Mouse (Mus musculus) heart, embryonic 14.5 days (tissue): ENCODE data around the gene Man2a1. TPM values are rescaled to one million over a fixed set of nuclear protein-coding genes. Genes with fewer than 3 reads are reported as not detected.

Source experiments
- ATAC-seq: fragments of 200-750 bp; cut with Nextera tagmentation; 2 replicates; pipeline ENCODE4 v1.8.0; 2017; ENCODE audit warnings: low read depth, moderate TSS enrichment; ENCODE audit not compliant: insufficient number of reproducible peaks, insufficient read depth, low FRiP score
- H3K27ac ChIP-seq, 2 experiments: fragments of 200-500 bp in 1 of 2; fragments of 300-500 bp in 1 of 2; sonication (generic) in 1 of 2; replicated peaks in 1 of 2; 2 replicates each; pipeline ENCODE4 v1.5.1; 2012 to 2014; ENCODE audit warnings: low read depth in 2 of 2, low read length in 2 of 2, control low read depth in 1 of 2, mild to moderate bottlenecking in 1 of 2, mixed read lengths in 1 of 2; ENCODE audit not compliant: control insufficient read depth in 1 of 2, insufficient read depth in 1 of 2
- H3K27me3 ChIP-seq: fragments of 300-500 bp; sonication (generic); 2 replicates; pipeline ENCODE4 v1.6.1; 2014; ENCODE audit warnings: mild to moderate bottlenecking, low read length, control low read depth; ENCODE audit not compliant: control insufficient read depth, insufficient read depth
- H3K36me3 ChIP-seq: fragments of 300-500 bp; sonication (generic); 2 replicates; pipeline ENCODE4 v1.6.1; 2014; ENCODE audit warnings: mild to moderate bottlenecking, control low read depth, low read length, mixed read lengths; ENCODE audit not compliant: control insufficient read depth, insufficient read depth
- H3K4me1 ChIP-seq, 2 experiments: fragments of 200-500 bp in 1 of 2; fragments of 300-500 bp in 1 of 2; sonication (generic) in 1 of 2; 2 replicates each; pipeline ENCODE4 v1.6.1; 2012 to 2014; ENCODE audit warnings: low read length in 2 of 2, control low read depth in 1 of 2, mixed read lengths in 1 of 2; ENCODE audit not compliant: control insufficient read depth in 2 of 2, insufficient read depth in 2 of 2
- H3K4me2 ChIP-seq: fragments of 300-500 bp; sonication (generic); 2 replicates; pipeline ENCODE4 v1.6.1; 2014; ENCODE audit warnings: mild to moderate bottlenecking, low read length
- H3K4me3 ChIP-seq, 2 experiments: fragments of 200-500 bp in 1 of 2; fragments of 300-500 bp in 1 of 2; sonication (generic) in 1 of 2; 2 replicates each; pipeline ENCODE4 v1.5.1; 2012 to 2014; ENCODE audit warnings: low read length in 2 of 2, mild to moderate bottlenecking in 2 of 2, control low read depth in 1 of 2, low read depth in 1 of 2, moderate library complexity in 1 of 2; ENCODE audit not compliant: control insufficient read depth in 1 of 2, insufficient read depth in 1 of 2
- H3K9ac ChIP-seq: fragments of 300-500 bp; sonication (generic); 2 replicates; pipeline ENCODE4 v1.6.1; 2014; ENCODE audit warnings: mild to moderate bottlenecking, low read length
- H3K9me3 ChIP-seq: fragments of 300-500 bp; sonication (generic); 2 replicates; pipeline ENCODE4 v1.6.1; 2016; ENCODE audit warnings: low read length, control low read depth; ENCODE audit not compliant: control insufficient read depth
- WGBS: fragments of 180-500 bp; shearing (Covaris S2); extraction: QIAGEN DNeasy Blood & Tissue Kit; methylation state at CpG from one replicate; pipeline ENCODE4 v1.1.7; 2014; 5-methylcytosine and 5-hydroxymethylcytosine counted together
- polyA plus RNA-seq: library from polyadenylated mRNA; unstranded; fragments of >200 nt; fragmentation: Nextera tagmentation; extraction: Ambion mirVana; gene quantifications from 2 replicates; pipeline ENCODE4 v1.2.1, GENCODE M21; 2014

Man2a1 gene
- polyA plus RNA-seq, 1 experiment from 2014 or later, result 5.7 TPM

DNA sequence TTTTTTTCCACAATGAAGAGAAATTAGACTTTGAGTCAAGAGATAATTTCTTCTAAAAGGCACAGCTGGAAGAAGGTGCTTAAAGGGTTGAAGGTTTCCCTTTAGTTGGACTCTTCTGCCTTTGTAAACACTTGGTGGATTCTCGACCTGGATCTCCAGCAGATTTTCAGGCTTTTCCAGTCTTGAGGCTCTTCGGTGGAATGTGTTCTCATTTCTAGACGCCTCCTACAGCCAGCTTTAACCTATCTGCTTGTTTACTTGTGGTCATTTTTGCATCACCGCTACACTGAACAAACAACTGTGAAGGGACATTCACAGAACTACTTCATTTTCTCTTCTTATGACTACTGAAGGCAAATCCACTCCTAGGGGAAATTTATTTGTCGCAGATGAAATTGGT, 173.7 kb downstream of the Man2a1 start:
- Histone ChIP-seq H3K9ac (no peak overlapping the region), H3K4me1 (no peaks in the 10 kb centered on the region), H3K36me3 (no peaks in the 10 kb centered on the region), H3K4me3 (no peak overlapping the region), H3K27ac (no peak overlapping the region), H3K27me3 (no peaks in the 10 kb centered on the region), H3K4me2 (no peak overlapping the region), H3K9me3 (no peaks in the 10 kb centered on the region)
- ATAC-seq, result no peak
- WGBS, result 83% methylated on average over 5 of the region's 5 CpGs

DNA sequence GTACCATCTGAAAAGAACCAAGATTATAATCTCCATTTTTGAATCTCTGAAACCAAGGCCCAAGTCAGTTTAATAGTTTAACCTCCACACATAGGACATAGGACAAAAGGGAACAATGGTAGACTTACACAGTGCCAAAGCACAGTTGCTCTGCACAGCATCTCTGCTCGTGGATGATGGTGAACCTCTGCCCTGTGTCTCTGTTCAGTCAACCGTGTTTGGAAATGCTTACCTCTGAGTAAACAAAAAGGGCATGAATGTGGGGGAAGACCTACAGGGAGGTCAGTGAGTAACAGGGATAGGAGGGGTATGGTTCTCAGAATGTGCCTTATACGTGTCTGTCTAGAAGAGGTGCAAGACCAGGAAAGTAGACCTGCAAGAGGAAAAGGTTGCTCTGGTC, 177.8 kb downstream of the Man2a1 start:
- H3K4me2 ChIP-seq, result no peak overlapping the region
- H3K4me3 ChIP-seq, result no peak overlapping the region
- no peak overlapping the region for H3K9ac ChIP-seq
- H3K27ac ChIP-seq, result no peak overlapping the region
- no peaks in the 10 kb centered on the region for H3K4me1 ChIP-seq
- no peaks in the 10 kb centered on the region for H3K9me3 ChIP-seq
- H3K27me3 ChIP-seq, result no peaks in the 10 kb centered on the region
- 81% methylated on average over 3 of the region's 3 CpGs for WGBS
- no peak for ATAC-seq
- H3K36me3 ChIP-seq, result no peaks in the 10 kb centered on the region

DNA sequence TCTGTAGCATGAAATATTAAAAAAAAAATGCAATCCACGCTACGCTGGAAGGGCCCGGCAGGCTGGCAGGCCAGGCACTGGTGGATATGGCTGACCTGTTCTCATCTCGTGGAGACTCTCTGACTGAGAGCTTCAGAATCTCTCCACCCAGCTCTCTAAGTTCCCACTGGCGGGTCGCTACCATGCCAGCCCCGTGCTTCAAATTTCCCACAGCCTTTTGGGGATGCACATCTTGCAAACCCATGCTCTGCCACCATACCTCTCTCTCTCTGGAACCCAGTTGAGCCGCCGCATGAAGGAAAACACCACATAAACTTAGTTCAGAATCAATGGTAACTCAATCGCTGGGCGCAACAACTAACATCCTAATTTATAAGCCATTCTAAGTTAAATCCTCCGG, 178.2 kb downstream of the Man2a1 start:
- no peak for ATAC-seq
- WGBS, result 89% methylated on average over 12 of the region's 12 CpGs
- H3K36me3 ChIP-seq, result no peaks in the 10 kb centered on the region
- H3K9ac ChIP-seq, result no peak overlapping the region
- no peaks in the 10 kb centered on the region for H3K4me1 ChIP-seq
- H3K27me3 ChIP-seq, result no peaks in the 10 kb centered on the region
- H3K4me3 ChIP-seq, result no peak overlapping the region
- H3K4me2 ChIP-seq, result no peak overlapping the region
- H3K27ac ChIP-seq, result no peak overlapping the region
- H3K9me3 ChIP-seq, result no peaks in the 10 kb centered on the region

DNA sequence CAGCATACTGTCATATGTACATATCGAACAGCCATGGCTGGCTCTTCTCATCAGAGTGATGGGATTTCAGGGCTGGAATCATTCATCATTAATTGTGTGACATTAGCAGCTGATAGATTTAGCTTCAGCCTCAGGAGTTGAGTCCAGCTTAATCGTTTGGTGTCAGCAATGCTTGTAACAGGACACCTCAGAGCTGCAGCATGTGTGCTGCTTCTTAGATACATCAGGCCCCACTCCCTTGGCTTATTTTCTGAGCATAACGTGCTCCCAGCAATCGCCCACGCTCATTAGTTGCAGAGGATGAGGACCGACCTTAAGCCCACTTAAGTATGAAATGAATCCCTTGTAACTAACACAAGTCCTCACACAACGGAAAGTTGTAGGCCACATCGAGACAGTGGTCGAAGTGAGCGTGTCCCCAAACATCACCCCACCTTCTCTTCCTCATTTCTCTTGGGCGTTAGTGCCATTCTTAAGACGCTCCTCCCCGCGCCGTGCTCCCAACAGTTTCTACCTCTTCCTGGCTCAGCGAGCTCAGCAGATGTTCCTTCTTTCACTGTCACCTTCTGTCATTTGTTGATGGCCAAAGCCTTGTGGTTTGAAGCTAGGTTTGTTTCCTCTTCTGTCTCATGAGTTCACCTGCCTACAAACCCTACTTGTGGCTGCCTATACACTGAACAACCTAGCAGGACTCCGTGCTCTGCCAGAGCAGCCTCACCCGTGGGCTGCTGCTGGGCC, 180.4 kb downstream of the Man2a1 start:
- Histone ChIP-seq H3K36me3 (no peaks in the 10 kb centered on the region), H3K27ac (no peak overlapping the region), H3K27me3 (no peaks in the 10 kb centered on the region), H3K4me3 (no peak overlapping the region), H3K9me3 (no peaks in the 10 kb centered on the region), H3K4me2 (no peak overlapping the region), H3K4me1 (no peaks in the 10 kb centered on the region), H3K9ac (no peak overlapping the region)
- no peak for ATAC-seq
- WGBS, result 79% methylated on average over 18 of the region's 18 CpGs

DNA sequence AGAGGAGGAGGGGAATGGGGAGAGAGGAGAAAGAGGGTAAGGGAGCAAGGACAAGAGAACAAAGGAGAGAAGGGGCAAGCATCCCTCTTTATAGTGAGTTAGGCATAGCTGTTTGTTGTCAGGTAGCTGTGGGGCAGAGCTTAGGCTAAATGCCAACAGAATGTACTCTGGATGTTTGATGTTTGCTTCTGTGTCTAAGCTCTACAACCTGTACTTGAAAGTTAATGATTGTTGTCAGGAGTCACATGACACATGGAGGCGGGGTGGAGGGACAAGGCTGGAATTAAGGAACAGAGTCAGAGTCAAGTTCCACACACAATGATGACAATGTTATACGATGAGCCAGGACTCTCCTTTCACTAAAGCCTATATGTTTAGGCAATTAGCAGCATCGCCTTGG, 181.8 kb downstream of the Man2a1 start:
- H3K4me3 ChIP-seq, result no peak overlapping the region
- H3K4me1 ChIP-seq, result no peaks in the 10 kb centered on the region
- H3K9me3 ChIP-seq, result no peaks in the 10 kb centered on the region
- no peak overlapping the region for H3K27ac ChIP-seq
- H3K9ac ChIP-seq, result no peak overlapping the region
- H3K4me2 ChIP-seq, result no peak overlapping the region
- no peaks in the 10 kb centered on the region for H3K27me3 ChIP-seq
- WGBS, result 89% methylated on average over 3 of the region's 3 CpGs
- H3K36me3 ChIP-seq, result no peaks in the 10 kb centered on the region
- ATAC-seq, result no peak

DNA sequence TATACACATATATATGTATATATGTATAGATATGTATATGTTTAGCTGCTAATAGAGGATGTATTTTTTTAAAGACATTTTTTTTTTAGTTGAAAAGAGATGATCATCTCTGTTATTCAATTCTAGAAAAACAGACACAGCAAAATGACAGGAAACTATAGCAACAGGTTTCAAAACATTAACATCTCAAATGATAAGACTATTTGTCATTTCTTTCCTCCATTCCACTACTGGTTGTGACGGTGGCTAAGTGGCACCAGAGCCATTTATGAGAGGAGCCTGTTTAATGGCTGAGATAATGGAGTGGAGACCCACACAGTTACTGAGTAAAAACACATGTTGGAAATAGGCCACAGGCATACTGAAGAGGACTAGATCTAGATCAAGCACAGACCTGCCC, 185.4 kb downstream of the Man2a1 start:
- Histone ChIP-seq H3K9me3 (no peaks in the 10 kb centered on the region), H3K9ac (no peak overlapping the region), H3K27ac (no peak overlapping the region), H3K4me3 (no peak overlapping the region), H3K27me3 (no peaks in the 10 kb centered on the region), H3K36me3 (no peaks in the 10 kb centered on the region), H3K4me2 (no peak overlapping the region), H3K4me1 (peaks cover 0 to 13% of the 10 kb centered on the region in 2 experiments; a peak in 2 of 4 replicates)
- WGBS, result 29% methylated on average over 1 of the region's 1 CpGs
- no peak for ATAC-seq

DNA sequence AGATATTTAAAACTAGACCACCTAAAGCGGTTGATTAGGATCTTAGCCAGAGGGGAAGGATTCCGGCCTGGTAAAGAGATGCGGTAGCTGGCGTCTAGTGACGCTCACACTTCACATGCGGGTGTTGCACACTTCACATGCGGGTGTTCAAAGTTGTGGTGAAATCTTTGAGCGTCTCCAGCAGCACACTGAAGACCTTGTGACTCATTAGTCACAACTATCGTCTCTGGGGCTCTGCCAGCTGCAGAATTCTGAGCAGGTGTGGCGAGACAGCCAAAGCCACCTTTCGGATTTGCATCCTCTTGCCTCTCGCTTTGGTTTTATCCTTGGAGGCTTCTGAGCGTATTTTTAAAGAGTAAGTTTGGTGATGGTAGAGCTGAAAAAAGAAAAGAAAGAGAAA, 187.8 kb downstream of the Man2a1 start:
- Histone ChIP-seq H3K27me3 (no peaks in the 10 kb centered on the region), H3K27ac (no peak overlapping the region), H3K9me3 (no peaks in the 10 kb centered on the region), H3K4me2 (no peak overlapping the region), H3K36me3 (no peaks in the 10 kb centered on the region), H3K4me1 (peaks cover 0 to 13% of the 10 kb centered on the region in 2 experiments; a peak in 2 of 4 replicates), H3K9ac (no peak overlapping the region), H3K4me3 (no peak overlapping the region)
- ATAC-seq, result no peak
- 80% methylated on average over 13 of the region's 13 CpGs for WGBS

DNA sequence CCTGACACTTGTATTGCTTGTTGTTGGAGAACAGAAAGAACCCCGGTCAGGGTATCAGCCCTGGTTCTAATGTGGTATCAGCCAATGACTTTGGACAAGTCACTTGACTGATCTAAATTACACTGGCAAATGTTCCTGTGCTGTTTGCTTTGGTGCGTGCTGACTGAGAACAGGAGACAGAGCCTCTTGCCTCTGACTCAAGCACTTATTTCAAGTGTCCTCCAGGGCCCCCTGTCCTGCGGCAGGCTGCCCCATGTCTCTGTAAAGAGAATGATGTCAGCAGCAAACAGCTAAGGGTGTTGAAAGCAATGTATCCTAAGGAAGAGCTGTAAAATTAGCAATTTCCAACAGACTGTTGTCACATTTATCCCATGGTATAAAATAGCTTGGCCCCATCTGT, 188.6 kb downstream of the Man2a1 start:
- Histone ChIP-seq H3K4me1 (peaks cover 0 to 13% of the 10 kb centered on the region in 2 experiments; a peak in 2 of 4 replicates), H3K9ac (no peak overlapping the region), H3K27me3 (no peaks in the 10 kb centered on the region), H3K36me3 (no peaks in the 10 kb centered on the region), H3K4me3 (no peak overlapping the region), H3K4me2 (no peak overlapping the region), H3K27ac (no peak overlapping the region), H3K9me3 (no peaks in the 10 kb centered on the region)
- ATAC-seq, result 0 out of 2 replicates have a peak, but pooled peaks have one; percentile 43
- WGBS, result 19% methylated on average over 3 of the region's 3 CpGs
